Mouse (Mus musculus) liver, embryonic 13.5 days (tissue): ENCODE results near the gene Retreg3. TPM values are rescaled to one million over a fixed set of nuclear protein-coding genes. Genes with fewer than 3 reads are reported as not detected.
A peak's percentile ranks its signal among the peaks of the same experiment; 100 is the strongest.

Experiments
- ATAC-seq: fragments of 200-750 bp; cut with Nextera tagmentation; 2 replicates; pipeline ENCODE4 v1.8.0; 2017; ENCODE audit warnings: low read depth, mild to moderate bottlenecking, moderate number of reproducible peaks, moderate library complexity
- DNase-seq: peaks from one replicate; pipeline ENCODE4 v3.0.0; 2022
- H3K27ac ChIP-seq: fragments of 300-500 bp; sonication (generic); 2 replicates; pipeline ENCODE4 v1.5.1; 2015; ENCODE audit warnings: moderate library complexity, mild to moderate bottlenecking, inconsistent platforms
- H3K27me3 ChIP-seq: fragments of 300-500 bp; sonication (generic); 2 replicates; pipeline ENCODE4 v1.6.1; 2015; ENCODE audit warnings: mild to moderate bottlenecking, inconsistent platforms
- H3K36me3 ChIP-seq: fragments of 300-500 bp; sonication (generic); 2 replicates; pipeline ENCODE4 v1.6.1; 2015; ENCODE audit warnings: mild to moderate bottlenecking, inconsistent platforms
- H3K4me1 ChIP-seq: fragments of 300-500 bp; sonication (generic); replicated peaks from 2 replicates; pipeline ENCODE4 v1.6.1; 2015; ENCODE audit warnings: inconsistent platforms
- H3K4me2 ChIP-seq: fragments of 300-500 bp; sonication (generic); 2 replicates; pipeline ENCODE4 v1.6.1; 2015; ENCODE audit warnings: inconsistent platforms, mild to moderate bottlenecking, moderate library complexity
- H3K4me3 ChIP-seq: fragments of 300-500 bp; sonication (generic); replicated peaks from 2 replicates; pipeline ENCODE4 v1.5.1; 2015; ENCODE audit warnings: mild to moderate bottlenecking, inconsistent platforms
- H3K9ac ChIP-seq: fragments of 300-500 bp; sonication (generic); 2 replicates; pipeline ENCODE4 v1.6.1; 2015; ENCODE audit warnings: mild to moderate bottlenecking, inconsistent platforms
- H3K9me3 ChIP-seq: fragments of 300-500 bp; sonication (generic); replicated peaks from 2 replicates; pipeline ENCODE4 v1.6.1; 2016; ENCODE audit warnings: inconsistent platforms
- WGBS: fragments of 180-500 bp; shearing (Covaris S2); methylation state at CpG from one replicate; pipeline ENCODE4 v1.1.7; 2015; ENCODE audit not compliant: insufficient replicate concordance; 5-methylcytosine and 5-hydroxymethylcytosine counted together
- polyA plus RNA-seq: library from polyadenylated mRNA; unstranded; fragments of >200 nt; fragmentation: Nextera tagmentation; extraction: Ambion mirVana; gene quantifications from 2 replicates; pipeline ENCODE4 v1.2.1, GENCODE M21; 2015

The Retreg3 gene
- polyA plus RNA-seq = 11.5 and 13.0 TPM in 2 replicates

- peak within 1 kb of the TSS; percentile 96 for H3K27ac ChIP-seq
- WGBS = under 1% methylated on average over 61 of the region's 61 CpGs
These were observed at the start of gene Retreg3, which contains the start of gene Tubg1 for GRCm38 (mm10) chr11:101119761-101120544. Gene Retreg3 (minus strand): TSS chr11:101119893. Gene Tubg1 (plus strand): TSS chr11:101119938.

GRCm38 (mm10) chr11:101168301-101168980 is 48.7 kb upstream of the Retreg3 start:
- 30% methylated on average over 18 of the region's 18 CpGs for WGBS
- H3K27ac ChIP-seq = no peak overlapping the region
- no peaks in the 10 kb centered on the region for H3K9me3 ChIP-seq
- H3K4me3 ChIP-seq = no peak overlapping the region
- H3K36me3 ChIP-seq = peaks cover 13% of the 10 kb centered on the region; the same call in 1 of the 2 replicates
- H3K9ac ChIP-seq = no peak overlapping the region
- DNase-seq (no peak), ATAC-seq (no peak)
- H3K27me3 ChIP-seq = peaks cover 100% of the 10 kb centered on the region
- H3K4me2 ChIP-seq = no peak overlapping the region
- peaks cover 71% of the 10 kb centered on the region for H3K4me1 ChIP-seq

More at GRCm38 (mm10) chr11:101119761-101120544, at the start of gene Retreg3, which contains the start of gene Tubg1:
- Histone ChIP-seq H3K9me3 (no peaks in the 10 kb centered on the region), H3K27me3 (no peaks in the 10 kb centered on the region), H3K4me3 (peak within 1 kb of the TSS; percentile 91), H3K4me1 (peaks cover 53% of the 10 kb centered on the region), H3K4me2 (peak within 1 kb of the TSS; percentile 99), H3K9ac (peak within 1 kb of the TSS; percentile 93), H3K36me3 (peaks cover 40% of the 10 kb centered on the region)
- DNase-seq = peak; percentile 98
- ATAC-seq = peak; percentile 91

DNA sequence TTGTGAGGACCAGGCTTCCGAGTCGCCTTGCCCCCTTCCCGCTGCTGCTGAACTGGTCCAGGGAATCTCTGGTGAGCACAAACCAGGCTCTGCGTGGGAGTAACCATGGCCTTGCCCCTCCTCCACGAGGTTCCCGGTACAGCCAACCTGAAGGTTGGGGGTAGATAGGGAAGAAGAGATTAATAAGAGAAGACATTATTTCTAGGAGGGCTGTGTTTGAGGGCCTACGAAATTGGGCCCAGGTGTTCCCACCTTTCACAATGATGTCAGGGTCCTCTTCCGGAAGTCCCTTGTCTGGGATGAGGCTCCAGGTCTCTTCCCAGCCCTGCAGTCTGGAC is 48.2 kb upstream of the Retreg3 start:
- 18% methylated on average over 8 of the region's 8 CpGs for WGBS
- Histone ChIP-seq H3K27me3 (peaks cover 100% of the 10 kb centered on the region), H3K9me3 (no peaks in the 10 kb centered on the region)

DNA sequence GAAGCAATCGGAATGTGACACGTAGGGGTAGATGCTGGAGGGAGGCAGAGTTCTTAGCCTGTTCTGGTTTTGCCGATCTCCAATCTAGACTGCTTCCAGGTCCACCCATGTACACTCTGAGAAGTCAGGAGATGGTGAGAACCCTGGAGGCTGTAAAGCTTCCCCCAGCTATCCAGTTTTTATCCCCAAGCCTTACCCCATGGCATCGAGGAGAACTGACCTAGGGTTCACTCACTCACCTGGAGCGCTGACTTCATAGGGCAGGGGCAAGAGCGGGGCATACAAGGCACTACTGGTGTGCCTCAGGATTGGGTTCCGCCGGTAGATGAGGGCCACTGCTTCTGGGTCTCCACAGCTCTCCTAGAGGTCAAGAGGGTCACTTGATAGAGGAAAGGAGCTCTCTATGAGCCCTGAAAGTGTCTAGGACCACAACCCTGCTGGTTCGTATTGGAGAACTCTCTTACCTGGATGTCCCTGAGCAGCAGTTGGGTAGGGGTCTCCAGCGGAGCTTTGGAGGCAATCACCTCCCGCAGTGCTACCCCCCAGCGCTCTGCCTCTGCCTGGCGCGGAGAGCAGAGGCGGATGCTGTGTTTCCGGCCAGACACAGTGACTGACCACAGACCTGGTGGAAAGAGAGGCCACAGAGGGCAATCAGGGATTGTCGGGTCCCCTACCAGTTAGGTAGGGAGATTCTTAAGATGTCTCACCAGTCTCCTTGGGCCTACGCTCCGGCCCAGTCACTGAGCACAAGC is 47.7 kb upstream of the Retreg3 start:
- peaks cover 100% of the 10 kb centered on the region for H3K27me3 ChIP-seq
- no peak overlapping the region for H3K27ac ChIP-seq
- peaks cover 13% of the 10 kb centered on the region; the same call in 1 of the 2 replicates for H3K36me3 ChIP-seq
- peaks cover 69% of the 10 kb centered on the region for H3K4me1 ChIP-seq
- H3K4me3 ChIP-seq = no peak overlapping the region
- no peak overlapping the region for H3K9ac ChIP-seq
- no peak for ATAC-seq
- no peak overlapping the region for H3K4me2 ChIP-seq
- DNase-seq = no peak
- H3K9me3 ChIP-seq = no peaks in the 10 kb centered on the region
- 32% methylated on average over 19 of the region's 19 CpGs for WGBS

More for the DNA sequence above, 48.2 kb upstream of the Retreg3 start:
- no peak overlapping the region for H3K9ac ChIP-seq
- no peak overlapping the region for H3K4me2 ChIP-seq
- H3K36me3 ChIP-seq = peaks cover 13% of the 10 kb centered on the region; the same call in 1 of the 2 replicates
- no peak for ATAC-seq
- no peak overlapping the region for H3K27ac ChIP-seq
- H3K4me3 ChIP-seq = no peak overlapping the region
- no peak for DNase-seq
- H3K4me1 ChIP-seq = peaks cover 70% of the 10 kb centered on the region

- peaks cover 100% of the 10 kb centered on the region for H3K27me3 ChIP-seq
- 51% methylated on average over 14 of the region's 14 CpGs for WGBS
- H3K9me3 ChIP-seq = no peaks in the 10 kb centered on the region
- no peak overlapping the region for H3K4me3 ChIP-seq
- H3K4me1 ChIP-seq = peaks cover 60% of the 10 kb centered on the region
- peaks cover 13% of the 10 kb centered on the region; the same call in 1 of the 2 replicates for H3K36me3 ChIP-seq
- H3K9ac ChIP-seq = no peak overlapping the region
- H3K4me2 ChIP-seq = no peak overlapping the region
- DNase-seq = no peak
- no peak overlapping the region for H3K27ac ChIP-seq
- no peak for ATAC-seq
These were observed 46.7 kb upstream of the Retreg3 start for GRCm38 (mm10) chr11:101166357-101166756.

GRCm38 (mm10) chr11:101164677-101165580 is 45.2 kb upstream of the Retreg3 start:
- Histone ChIP-seq H3K4me1 (peaks cover 48% of the 10 kb centered on the region), H3K9ac (no peak overlapping the region), H3K36me3 (peaks cover 13% of the 10 kb centered on the region; the same call in 1 of the 2 replicates), H3K27me3 (peaks cover 96% of the 10 kb centered on the region), H3K4me3 (peak overlapping the region; percentile 32), H3K4me2 (peak overlapping the region; percentile 49; the same call in 1 of the 2 replicates), H3K9me3 (no peaks in the 10 kb centered on the region), H3K27ac (no peak overlapping the region)
- ATAC-seq (peak; percentile 42; the same call in 1 of the 2 replicates), DNase-seq (no peak)
- 17% methylated on average over 35 of the region's 35 CpGs for WGBS

DNA sequence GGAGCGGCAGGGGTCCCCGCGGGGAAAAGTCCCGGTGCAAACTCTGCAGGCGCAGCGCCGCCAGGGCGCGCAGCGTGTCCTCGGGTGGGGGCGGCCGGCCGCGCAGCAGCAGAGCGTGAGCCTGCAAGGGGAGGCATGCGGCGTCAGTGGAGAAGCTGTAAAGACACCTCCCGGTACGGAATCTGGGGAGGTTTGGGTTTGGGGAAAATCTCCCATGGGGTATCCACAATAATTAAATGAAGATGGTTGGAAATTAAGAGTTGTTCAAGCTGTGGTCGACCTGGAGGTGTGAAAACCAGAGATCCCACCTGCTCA is 44.6 kb upstream of the Retreg3 start:
- 25% methylated on average over 21 of the region's 21 CpGs for WGBS
- H3K27ac ChIP-seq = no peak overlapping the region
- DNase-seq (no peak), ATAC-seq (no peak)
- no peak overlapping the region for H3K9ac ChIP-seq
- H3K9me3 ChIP-seq = no peaks in the 10 kb centered on the region
- H3K4me3 ChIP-seq = peak overlapping the region; percentile 32
- H3K27me3 ChIP-seq = peaks cover 94% of the 10 kb centered on the region
- H3K36me3 ChIP-seq = peaks cover 13% of the 10 kb centered on the region; the same call in 1 of the 2 replicates
- peak overlapping the region; percentile 49 for H3K4me2 ChIP-seq
- peaks cover 41% of the 10 kb centered on the region for H3K4me1 ChIP-seq

GRCm38 (mm10) chr11:101163476-101164350 is 44.0 kb upstream of the Retreg3 start:
- H3K36me3 ChIP-seq = peaks cover 13% of the 10 kb centered on the region; the same call in 1 of the 2 replicates
- H3K9ac ChIP-seq = no peak overlapping the region
- WGBS = 28% methylated on average over 49 of the region's 49 CpGs
- peaks cover 36% of the 10 kb centered on the region for H3K4me1 ChIP-seq
- peak overlapping the region; percentile 49 for H3K4me2 ChIP-seq
- no peak overlapping the region for H3K27ac ChIP-seq
- DNase-seq = no peak
- H3K9me3 ChIP-seq = no peaks in the 10 kb centered on the region
- H3K27me3 ChIP-seq = peaks cover 94% of the 10 kb centered on the region
- no peak for ATAC-seq
- peak overlapping the region; percentile 32 for H3K4me3 ChIP-seq

DNA sequence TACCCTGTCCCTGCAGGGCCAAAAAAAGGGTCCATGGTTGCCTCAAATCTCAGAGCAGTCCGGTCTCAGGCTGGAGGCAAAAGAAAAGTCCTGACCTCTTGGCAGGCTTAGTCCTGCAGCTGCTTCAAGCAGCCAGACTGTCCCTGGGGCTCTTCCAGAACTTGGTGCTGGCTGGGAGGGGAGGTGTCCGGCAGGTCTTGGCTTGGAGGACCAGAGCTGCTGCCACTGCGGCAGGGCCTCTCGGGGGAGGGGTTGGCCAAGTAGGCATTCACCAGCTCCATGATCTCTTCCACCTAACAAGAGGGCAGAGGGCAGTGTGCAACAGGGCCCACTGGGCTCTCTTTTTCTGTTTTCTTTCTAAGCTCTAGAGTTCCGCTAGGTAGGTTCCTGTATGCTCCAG is 43.1 kb upstream of the Retreg3 start:
- H3K4me3 ChIP-seq = no peak overlapping the region
- no peak for ATAC-seq
- peaks cover 28% of the 10 kb centered on the region for H3K4me1 ChIP-seq
- no peaks in the 10 kb centered on the region for H3K9me3 ChIP-seq
- H3K9ac ChIP-seq = no peak overlapping the region
- H3K27me3 ChIP-seq = peaks cover 93% of the 10 kb centered on the region
- H3K36me3 ChIP-seq = peaks cover 12% of the 10 kb centered on the region; the same call in 1 of the 2 replicates
- 67% methylated on average over 5 of the region's 5 CpGs for WGBS
- no peak overlapping the region for H3K4me2 ChIP-seq
- no peak for DNase-seq
- H3K27ac ChIP-seq = no peak overlapping the region
